Mouse (Mus musculus): ENCODE data around the gene Tas1r1. TPM values are rescaled to one million over a fixed set of nuclear protein-coding genes. Genes with fewer than 3 reads are reported as not detected.

Tas1r1 gene
- total and polyA plus RNA-seq, 3 experiments, result 0.12 to 0.21 TPM; not detected in 1

DNA sequence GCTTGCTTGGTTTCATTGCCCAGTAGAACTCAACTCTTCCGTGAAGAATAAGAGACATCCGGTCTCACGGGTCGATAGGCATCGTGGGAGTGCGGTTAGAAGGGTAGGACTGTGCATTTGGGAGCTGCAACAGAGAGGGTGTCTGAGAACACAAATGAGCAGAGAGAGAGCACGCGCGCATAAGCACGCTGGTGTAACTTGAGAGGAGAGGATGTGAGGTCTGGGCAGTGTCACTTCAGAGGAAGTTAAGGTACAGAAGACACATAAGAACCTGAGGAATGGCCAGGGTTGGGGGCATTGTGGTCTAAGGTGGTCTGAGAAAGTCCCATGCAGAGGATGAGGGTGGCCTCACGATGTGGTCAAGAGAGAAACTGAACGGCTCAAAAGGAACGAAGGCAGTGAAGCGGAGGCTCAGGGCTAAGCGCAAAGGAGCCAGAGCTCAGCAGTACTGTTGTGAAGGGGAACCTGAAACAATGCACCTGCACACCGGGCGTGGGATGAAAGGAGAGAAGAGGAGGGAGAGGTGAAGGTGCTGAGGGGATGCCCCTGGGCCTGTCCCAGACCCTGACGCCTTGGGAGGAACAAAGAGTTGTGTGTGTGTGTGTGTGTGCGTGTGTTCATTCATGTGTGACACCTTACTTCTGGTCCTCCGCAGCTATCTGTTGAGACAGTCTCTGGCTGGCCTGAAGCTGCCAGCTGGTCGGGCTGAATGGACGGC lies 3.7 kb upstream of the Tas1r1 start:
- H3K36me3 ChIP-seq (ENCODE audit: control insufficient read depth in 1 of 2, insufficient read depth in 2 of 2, low read length in 2 of 2), result peaks cover 8 to 12% of the 10 kb centered on the region in 2 experiments
- peaks cover 51% of the 10 kb centered on the region for H3K79me2 ChIP-seq (ENCODE audit: control insufficient read depth, insufficient read depth, low read length, poor library complexity)
- no peak for DNase-seq (ENCODE audit: low read depth, low spot score)
- no peaks in the 10 kb centered on the region for H3K27me3 ChIP-seq (ENCODE audit: control insufficient read depth in 1 of 2, insufficient read depth in 2 of 2, low read length in 2 of 2)
- H3K4me3 ChIP-seq (ENCODE audit: control insufficient read depth in 1 of 2, insufficient read depth in 1 of 2, low read depth in 2 of 2, low read length in 2 of 2), result no peak overlapping the region
- H3K9me3 ChIP-seq (replicated peaks; ENCODE audit: insufficient read depth, low read length), result no peaks in the 10 kb centered on the region
- H3K27ac ChIP-seq (ENCODE audit: control insufficient read depth, low read depth, low read length), result no peak overlapping the region
- no peak overlapping the region for H3K9ac ChIP-seq (ENCODE audit: control insufficient read depth, low read depth, low read length, poor library complexity, severe bottlenecking)
- TF ChIP-seq GATA1 (IDR thresholded peaks at IDR 0.05; ENCODE audit: low read depth, low read length) (no peak), USF2 (IDR thresholded peaks at IDR 0.05; ENCODE audit: borderline replicate concordance in 1 of 2, insufficient read depth in 1 of 2, low read depth in 1 of 2, low read length in 2 of 2) (no peak), JUND (IDR thresholded peaks at IDR 0.05; ENCODE audit: low read depth, low read length) (no peak), ELF1 (IDR thresholded peaks at IDR 0.05; ENCODE audit: low read depth, low read length) (no peak), CHD2 (IDR thresholded peaks at IDR 0.05; ENCODE audit: low read length) (no peak), SIN3A (IDR thresholded peaks at IDR 0.05; ENCODE audit: low read length) (no peak), POLR2AphosphoS2 (IDR thresholded peaks at IDR 0.05; ENCODE audit: low read length) (no peak), MYB (IDR thresholded peaks at IDR 0.05; ENCODE audit: low read depth, low read length) (no peak), RAD21 (IDR thresholded peaks at IDR 0.05; ENCODE audit: low read depth, low read length) (no peak)
- peaks cover 0 to 10% of the 10 kb centered on the region in 2 experiments; a peak in 2 of 4 replicates for H3K4me1 ChIP-seq (ENCODE audit: control insufficient read depth in 1 of 2, insufficient read depth in 2 of 2, low read length in 2 of 2)

DNA sequence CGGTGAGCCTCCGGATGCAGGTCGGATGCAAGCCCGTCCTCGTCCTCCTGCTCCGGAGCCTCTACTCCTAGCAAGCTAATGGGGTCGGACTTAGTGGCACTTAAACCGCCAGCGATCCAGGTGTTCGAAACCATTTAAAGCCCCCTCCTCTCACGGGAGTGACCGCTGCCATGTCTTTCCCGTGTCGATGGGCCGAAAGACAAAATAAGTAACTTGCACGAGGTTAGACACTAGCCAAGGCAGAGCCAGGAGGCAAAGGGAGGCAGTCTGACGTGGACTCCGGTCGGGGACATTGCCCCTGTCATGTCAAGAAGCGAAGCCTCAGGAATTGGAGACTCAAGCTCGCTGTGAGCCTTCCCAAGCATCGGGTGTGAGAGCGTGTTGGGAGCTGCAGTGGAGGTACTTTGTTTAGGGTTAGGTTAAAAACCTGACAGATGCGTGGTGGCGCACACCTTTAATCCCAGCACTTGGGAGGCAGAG lies 1.5 kb upstream of the Tas1r1 start:
- no peaks in the 10 kb centered on the region for H3K27me3 ChIP-seq (ENCODE audit: control insufficient read depth in 1 of 2, insufficient read depth in 2 of 2, low read length in 2 of 2)
- H3K4me1 ChIP-seq (ENCODE audit: control insufficient read depth in 1 of 2, insufficient read depth in 2 of 2, low read length in 2 of 2), result peaks cover 0 to 10% of the 10 kb centered on the region in 2 experiments; a peak in 2 of 4 replicates
- TF ChIP-seq ZNF384 (IDR thresholded peaks at IDR 0.05; ENCODE audit: low read depth, low read length) (no peak), USF2 (IDR thresholded peaks at IDR 0.05; ENCODE audit: borderline replicate concordance in 1 of 2, insufficient read depth in 1 of 2, low read depth in 1 of 2, low read length in 2 of 2) (no peak), SMC3 (IDR thresholded peaks at IDR 0.05; ENCODE audit: low read depth, low read length) (no peak), MAZ (IDR thresholded peaks at IDR 0.05; ENCODE audit: low read depth, low read length) (no peak), SIN3A (IDR thresholded peaks at IDR 0.05; ENCODE audit: low read length) (no peak), GABPA (IDR thresholded peaks at IDR 0.05; ENCODE audit: low read depth, low read length) (no peak), E2F4 (IDR thresholded peaks at IDR 0.05; ENCODE audit: borderline replicate concordance, low read depth, low read length) (no peak)
- H3K9ac ChIP-seq (ENCODE audit: control insufficient read depth, low read depth, low read length, poor library complexity, severe bottlenecking), result peak overlapping the region; percentile 99
- DNase-seq (ENCODE audit: low read depth, low spot score), result peak; percentile 44
- peak overlapping the region; percentile 86 to 95 for H3K4me3 ChIP-seq (ENCODE audit: control insufficient read depth in 1 of 2, insufficient read depth in 1 of 2, low read depth in 2 of 2, low read length in 2 of 2)
- H3K27ac ChIP-seq (ENCODE audit: control insufficient read depth, low read depth, low read length), result peak overlapping the region; percentile 62
- peaks cover 8% of the 10 kb centered on the region in 2 experiments for H3K36me3 ChIP-seq (ENCODE audit: control insufficient read depth in 1 of 2, insufficient read depth in 2 of 2, low read length in 2 of 2)
- H3K9me3 ChIP-seq (replicated peaks; ENCODE audit: insufficient read depth, low read length), result no peaks in the 10 kb centered on the region
- H3K79me2 ChIP-seq (ENCODE audit: control insufficient read depth, insufficient read depth, low read length, poor library complexity), result peaks cover 48% of the 10 kb centered on the region
